Mouse (Mus musculus): Measurements from ENCODE around the gene Vmn1r22.
"Not testable (repeated sequence)": the region's sequence is repeated elsewhere in the genome, so short reads cannot be mapped to it uniquely, and the experiment has no call there.

Vmn1r22 gene

DNA sequence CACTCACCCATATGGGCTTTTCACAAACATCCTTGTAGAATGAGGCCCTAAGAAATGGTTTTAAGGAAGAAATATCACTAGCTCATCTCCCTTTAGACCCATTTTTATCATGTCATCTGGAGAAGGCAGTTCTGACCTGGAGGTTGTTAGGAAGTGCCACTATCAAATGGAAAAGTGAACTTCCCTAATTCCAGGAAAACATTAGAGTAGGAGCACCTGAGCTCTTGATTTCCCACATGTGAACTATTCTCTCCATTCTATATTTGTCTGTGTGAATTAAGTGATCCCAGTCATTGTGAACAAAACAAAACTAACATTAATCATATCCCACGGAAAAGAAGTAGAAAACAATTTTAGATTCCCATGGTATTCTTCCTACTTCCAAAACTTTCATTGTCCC lies at the start of gene Vmn1r22:
TSS of gene Vmn1r22 (minus strand) at position 101 of the 400 bp plus-strand sequence.
- DNase-seq: no peak

DNA sequence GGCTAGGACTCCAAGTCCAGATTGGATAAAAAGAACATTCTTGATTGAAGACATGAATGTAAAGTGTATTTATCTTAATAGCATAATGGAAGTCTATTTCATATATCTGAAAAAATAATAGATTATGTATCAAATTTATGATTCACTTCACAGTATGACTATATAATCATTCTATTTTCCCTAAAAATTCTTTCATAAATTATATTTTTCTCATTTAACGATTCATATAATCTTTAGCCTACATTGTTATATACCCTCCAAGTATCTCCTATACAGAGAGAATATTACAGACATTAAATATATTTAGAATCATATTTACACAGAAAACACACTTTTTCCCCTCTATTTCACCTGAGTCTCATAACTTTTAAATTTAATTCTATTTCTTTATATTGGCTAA lies 18.9 kb upstream of the Vmn1r22 start, which contains the start of gene Vmn1r23:
TSS of gene Vmn1r23 (minus strand) at position 101 of the 400 bp plus-strand sequence.
- DNase-seq: no peak

DNA sequence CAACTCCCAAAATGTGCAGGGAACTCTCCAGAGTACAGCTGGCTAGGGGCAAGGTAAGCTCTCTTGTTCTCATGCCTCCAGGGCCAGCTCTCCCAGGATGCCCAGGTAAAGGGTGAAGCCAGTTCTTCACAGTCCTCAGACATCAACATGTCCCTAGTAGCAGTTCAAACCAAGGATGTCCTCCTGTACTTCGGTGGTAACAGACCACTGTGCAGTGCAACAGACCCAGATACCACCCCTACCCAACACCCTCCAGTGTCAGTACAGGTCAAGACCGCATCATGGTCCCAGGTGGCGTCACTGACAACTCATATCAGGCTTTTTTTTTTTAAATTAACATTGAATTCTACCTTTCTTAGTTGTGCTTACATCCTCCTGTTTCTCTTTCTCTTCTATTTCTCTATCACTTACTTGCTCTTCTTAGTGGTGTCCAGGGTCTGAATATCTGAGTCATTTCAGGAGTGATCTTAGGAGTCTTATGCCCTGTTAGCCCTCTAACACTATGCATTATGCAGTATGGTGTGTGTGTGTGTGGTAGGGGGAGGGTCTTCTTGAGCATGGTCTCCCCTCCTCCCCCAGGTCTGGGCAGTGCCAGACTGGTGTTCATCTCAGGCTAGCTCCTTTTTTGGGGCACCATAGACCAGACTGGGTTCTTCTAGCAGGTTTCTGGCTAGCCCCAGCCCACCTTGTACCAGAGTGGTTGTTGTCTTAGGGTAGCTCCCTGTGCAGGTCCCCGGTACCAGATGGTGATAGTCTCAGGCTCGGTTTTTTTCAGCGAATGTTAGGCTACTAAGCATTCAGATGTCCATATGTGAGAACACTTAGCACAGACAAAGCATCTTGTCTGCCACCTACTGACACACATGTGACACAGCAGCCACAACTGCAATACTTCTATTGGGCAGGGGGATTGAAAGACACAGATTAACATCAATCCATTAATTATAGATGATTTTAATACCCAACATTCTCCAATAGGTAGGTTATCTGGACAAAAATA lies 48.5 kb downstream of the Vmn1r22 start:
- DNase-seq: peak; percentile 16 to 32

DNA sequence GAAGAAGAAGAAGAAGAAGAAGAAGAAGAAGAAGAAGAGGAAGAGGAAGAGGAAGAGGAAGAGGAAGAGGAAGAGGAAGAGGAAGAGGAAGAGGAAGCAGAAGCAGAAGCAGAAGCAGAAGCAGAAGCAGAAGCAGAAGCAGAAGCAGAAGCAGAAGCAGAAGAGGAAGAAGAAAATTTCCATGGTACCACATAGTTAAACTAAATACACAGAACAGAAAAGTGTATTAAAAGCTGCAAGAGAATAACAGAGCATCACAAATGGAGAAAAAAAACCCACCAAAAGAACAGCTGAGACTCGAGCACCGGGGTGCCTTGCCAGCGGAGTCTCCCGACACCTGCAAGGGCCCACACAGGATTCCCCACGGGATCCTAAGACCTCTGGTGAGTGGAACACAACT lies 56.7 kb downstream of the Vmn1r22 start:
- not testable (repeated sequence) for DNase-seq

DNA sequence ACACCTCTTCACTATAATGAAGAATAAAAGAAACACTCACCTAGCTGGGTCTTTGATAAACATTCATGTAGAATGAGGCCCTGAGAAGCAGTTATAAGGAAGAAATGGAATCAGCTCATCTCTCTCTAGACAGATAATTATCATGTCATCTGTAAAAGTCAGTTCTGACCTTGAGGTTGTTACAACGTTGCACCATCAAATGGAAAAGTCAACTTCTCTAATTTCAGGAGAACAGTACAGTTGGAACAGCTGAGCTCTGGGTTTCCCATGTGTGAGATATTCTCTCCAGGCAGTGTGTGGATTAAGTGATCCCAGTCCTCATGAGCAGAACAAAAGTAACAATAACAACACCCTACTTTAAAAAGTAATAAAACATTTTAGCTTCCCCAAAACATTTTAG lies 57.5 kb downstream of the Vmn1r22 start, which contains the start of gene Vmn1r21:
TSS of gene Vmn1r21 (minus strand) at position 58 of the 400 bp plus-strand sequence.
- no peak for DNase-seq
